Mouse (Mus musculus): ENCODE measurements around the gene Slc35e2.
A peak's percentile ranks its signal among the peaks of the same experiment; 100 is the strongest.
"Not testable (repeated sequence)": the region's sequence is repeated elsewhere in the genome, so short reads cannot be mapped to it uniquely, and the experiment has no call there.

The Slc35e2 gene

DNA sequence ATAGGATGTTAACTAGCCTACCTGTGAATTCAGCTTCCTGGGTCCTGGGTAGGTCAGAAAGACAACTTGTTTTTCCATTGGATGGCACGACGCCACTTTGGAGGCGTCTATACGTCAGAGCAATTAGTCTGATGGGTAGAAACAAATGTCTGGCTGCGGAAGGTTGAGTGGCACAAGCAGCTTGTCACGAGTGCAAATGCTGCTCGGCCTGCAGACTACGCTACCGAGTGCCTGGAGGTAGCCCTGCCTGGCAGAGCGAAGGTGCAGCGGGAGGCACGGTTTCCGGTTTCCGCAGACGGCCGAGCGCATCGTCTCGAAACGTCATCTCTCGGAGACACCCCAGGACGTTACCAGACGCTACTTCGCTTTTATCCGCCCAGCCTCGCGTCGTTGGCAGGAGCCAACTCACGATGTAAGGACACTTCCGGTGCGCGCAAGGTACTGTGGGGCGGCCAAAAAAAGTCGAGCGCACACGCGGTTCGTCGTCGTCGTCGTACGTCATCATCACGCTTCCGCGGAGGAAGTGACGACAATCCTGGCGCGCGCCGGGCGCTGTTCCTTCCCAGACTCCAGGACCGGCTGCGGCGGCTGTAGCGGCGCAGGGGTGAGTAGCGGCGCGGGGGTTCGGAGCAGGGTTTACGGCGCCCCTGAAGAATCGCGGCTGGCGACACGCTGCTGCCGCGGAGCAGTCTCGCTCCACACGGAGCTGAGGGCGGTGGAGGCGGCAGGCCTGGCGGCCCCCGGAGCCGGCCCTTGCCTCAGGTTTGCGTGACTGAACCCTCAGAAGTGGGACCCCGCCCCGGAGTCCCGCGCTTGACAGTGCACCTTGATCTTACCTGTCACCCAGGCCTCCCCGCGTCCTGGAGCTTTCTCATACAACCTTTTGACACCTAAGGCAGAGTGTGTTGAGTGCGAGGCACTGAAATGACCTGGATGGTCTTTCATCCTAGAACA lies 23.4 kb downstream of the Slc35e2 start, which contains the start of gene Cdk11b:
Gene Cdk11b (plus strand): TSS at position 517 of the 954 bp plus-strand sequence.
- DNase-seq (ENCODE audit: low spot score) = peak; percentile 86

DNA sequence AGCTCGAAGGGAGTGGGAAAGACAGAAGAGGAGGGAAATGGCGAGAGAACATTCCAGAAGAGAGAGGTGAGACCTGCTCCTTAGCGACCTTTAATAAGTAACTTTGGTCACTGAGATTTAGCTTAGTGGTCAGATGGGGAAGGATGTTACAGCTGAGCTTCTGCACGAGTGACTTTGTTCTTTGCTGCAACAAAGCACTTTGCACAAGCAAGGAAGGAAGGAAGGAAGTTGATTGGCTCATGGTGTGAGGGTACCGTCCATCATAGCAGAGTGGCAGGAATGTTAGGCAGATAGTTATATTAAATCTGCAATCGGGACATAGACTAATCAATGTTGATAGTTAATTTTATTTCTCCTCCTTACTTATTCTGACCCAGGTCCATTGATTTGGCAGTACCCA lies 29.1 kb downstream of the Slc35e2 start:
- no peak for DNase-seq (ENCODE audit: low spot score)

DNA sequence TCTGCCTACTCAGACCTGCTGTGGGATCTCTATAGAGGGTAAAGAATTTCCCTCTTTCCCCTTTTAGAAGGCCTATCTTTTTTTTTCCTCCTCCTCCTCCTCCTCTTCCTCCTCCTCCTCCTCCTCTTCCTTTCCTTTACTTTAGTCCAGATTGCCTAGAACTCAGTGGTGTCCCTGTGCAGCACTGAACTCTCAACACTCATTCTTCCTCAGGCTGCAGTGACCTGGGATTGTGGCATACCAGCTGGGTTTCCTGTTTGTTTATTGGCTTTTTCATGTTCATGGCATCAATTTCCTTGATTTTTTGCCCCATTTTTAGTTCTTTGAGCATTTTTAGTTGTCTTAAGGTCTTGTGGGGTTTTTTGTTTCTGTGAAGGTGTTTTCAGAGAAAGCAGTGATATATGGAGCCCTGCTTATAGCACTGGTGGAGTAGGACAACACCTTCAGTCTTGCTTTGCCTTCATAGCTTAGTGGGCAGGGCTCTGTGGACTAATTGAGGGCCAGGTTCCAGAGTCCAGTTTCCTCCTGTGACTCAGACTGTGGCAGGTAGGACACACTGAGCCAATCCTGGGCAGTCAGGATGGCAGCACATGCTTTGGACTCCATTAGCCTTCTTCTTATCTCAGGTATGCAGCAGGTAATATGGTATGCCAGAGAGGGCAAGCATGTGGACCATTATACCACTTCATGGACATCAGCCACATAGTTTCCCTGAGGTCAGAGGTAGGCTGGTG lies 34.7 kb downstream of the Slc35e2 start:
- no peak for DNase-seq (ENCODE audit: low spot score)

DNA sequence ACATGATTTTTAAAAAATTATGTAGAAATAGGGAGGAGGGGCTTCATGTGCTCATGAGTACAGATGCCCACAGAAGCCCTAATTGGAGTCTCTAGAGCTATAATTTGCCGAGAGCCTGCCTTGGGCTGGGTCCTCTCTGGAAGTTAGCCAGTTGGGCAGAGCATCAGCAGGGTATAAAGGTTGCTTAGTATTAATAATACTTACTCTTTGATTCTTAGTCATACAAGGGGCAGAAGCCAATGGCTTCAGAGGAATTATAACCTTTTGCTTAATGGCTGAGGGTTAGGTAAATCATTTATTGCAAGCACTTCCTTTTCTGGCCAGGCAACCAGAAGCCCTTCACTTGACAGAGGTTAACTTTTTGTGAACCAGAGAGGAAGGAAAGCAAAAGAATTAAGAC lies 42.3 kb downstream of the Slc35e2 start:
- no peak for DNase-seq (ENCODE audit: low spot score)

DNA sequence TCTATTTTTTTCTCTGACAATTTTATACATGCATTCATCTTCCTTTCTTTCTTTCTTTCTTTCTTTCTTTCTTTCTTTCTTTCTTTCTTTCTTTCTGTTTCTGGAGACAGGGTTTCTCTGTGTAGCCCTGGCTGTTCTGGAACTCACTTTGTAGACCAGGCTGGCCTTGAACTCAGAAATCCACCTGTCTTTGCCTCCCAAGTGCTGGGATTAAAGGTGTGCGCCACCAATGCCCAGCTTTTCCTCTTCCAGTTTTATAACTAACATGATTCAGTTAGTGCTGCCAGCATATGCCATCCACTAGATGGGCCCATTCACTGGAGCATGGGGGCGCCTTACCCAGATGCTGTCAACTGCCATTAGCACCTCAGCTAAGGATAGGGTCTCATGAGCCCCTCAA lies 44.1 kb downstream of the Slc35e2 start, which contains the start of gene Gm10563:
Gene Gm10563 (minus strand): TSS at position 101 of the 400 bp plus-strand sequence.
- not testable (repeated sequence) for DNase-seq (ENCODE audit: low spot score)

DNA sequence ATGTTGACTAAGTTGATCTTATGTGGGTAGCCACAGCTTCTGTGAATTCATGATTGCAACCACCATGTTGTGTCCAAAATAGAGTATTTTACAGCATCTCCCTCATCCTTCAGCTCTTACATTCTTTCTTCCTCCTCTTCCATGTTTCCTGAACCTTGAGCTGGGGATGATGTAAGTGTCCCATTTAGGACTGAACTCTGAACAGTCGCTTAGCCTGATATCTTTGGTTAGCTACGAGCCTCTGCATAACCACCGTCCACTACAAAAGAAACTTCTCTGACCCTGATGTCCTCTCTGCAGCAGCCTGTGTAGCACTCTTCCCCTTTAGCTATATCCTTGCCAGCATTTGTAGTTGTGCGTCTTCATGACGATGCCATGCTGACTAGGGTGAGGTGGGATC lies 44.5 kb downstream of the Slc35e2 start:
- no peak for DNase-seq (ENCODE audit: low spot score)

DNA sequence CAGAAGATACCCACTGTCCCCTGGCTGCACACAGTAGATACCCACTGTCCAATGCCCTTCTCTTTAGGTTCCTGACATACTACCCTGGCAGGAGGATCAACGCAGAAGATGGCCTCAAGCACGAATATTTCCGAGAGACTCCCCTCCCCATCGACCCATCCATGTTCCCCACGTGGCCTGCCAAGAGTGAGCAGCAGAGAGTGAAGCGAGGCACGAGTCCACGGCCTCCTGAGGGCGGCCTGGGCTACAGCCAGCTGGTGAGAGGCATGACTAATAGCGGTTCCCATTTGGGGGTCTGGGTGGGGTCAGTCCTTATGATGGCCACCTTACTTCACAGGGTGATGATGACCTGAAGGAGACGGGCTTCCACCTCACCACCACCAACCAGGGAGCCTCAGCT lies 48.1 kb downstream of the Slc35e2 start:
- DNase-seq (ENCODE audit: low spot score) = no peak

DNA sequence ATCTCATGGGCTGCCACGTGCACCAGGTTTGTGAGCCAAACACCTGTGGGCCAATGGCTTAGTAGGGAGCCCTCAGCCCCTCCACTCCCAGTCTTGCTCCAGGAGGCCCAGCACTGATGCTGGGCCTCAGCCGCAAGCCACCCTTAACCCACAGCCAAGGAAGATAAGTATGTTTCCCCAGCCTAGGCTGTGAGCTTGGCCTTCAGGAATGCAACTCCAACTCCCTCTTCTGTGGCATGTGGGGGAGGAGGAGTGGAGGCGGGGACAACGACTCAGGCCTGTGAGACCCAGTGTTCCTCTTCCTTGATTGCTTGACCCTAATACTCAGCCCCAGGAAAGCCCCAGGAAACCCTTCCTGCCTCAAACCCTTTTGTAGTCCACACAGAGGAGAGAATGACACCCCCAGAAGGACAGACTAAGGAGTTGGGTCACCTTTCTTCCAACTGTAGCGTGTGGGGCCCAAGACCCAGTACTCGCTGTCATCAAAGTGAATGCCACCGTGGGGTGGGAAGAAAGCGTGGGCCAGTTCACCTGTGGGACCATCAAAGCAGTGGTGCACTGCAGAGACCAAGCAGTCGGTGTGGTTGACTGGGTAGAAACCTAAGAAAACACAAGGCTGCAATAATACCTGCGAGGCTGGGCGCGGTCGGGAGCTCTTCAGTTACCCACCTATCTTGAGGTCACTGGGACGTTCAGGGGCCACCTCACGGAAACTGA lies 50.5 kb downstream of the Slc35e2 start:
- DNase-seq (ENCODE audit: low spot score) = peak; percentile 36

DNA sequence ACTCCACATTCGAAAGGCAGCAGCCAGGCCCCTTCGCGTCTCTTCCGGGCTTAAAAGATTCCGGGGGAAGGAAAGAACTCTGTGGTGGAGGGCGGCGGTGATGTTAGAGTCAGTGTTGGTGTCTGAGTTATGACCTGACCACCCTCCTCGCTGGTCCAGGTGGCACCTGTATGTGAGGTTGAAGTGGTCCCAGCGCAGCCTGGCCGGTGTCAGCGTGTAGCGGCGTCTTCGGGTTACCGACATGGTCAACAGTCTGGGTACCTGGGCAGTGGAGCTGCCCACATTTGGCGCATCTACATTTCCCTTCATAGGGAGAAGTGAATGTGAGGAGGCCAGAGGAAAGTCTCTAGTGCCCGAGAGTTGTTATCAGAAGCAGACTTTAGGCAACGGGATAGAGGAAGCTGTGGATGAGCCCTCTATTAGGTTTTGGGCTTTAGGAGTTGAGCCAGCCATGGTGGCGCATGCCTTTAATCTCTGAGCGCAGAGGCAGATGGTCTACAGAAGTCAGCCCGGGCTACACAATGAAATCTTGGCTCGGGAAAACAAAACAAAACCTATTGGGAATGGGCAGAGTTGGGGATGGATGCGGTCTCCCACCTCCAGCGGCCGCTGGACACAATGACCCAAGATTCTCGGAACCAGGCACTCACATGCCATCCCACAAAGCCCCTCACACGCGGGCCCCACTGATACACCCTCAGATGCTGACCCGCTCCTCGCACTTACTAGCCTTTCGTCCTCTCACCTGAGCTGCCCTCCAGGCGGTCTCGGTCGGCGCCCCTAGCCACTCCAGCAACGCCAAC lies 51.3 kb downstream of the Slc35e2 start:
- DNase-seq (ENCODE audit: low spot score) = no peak

DNA sequence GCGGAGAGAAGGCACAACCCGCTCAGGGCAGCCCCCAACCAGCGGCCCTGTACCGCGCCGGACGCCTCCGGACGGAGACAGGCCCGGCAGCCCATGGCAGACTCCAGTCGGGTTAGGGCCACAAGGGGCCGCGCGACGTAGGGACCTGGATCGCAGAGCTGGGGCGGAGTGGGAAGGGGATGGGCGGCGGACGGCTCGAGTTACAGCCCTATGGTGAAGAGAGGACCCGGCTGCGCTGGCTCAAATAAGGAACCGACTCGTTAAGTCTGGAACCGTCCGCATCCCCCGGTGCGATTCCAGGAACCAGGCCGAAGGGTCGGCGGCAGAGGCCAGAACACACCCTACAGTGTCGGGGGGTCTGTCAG lies 51.9 kb downstream of the Slc35e2 start, which contains the start of gene Mmp23:
Gene Mmp23 (minus strand): TSS at position 299 of the 365 bp plus-strand sequence.
- DNase-seq (ENCODE audit: low spot score) = peak; percentile 38

DNA sequence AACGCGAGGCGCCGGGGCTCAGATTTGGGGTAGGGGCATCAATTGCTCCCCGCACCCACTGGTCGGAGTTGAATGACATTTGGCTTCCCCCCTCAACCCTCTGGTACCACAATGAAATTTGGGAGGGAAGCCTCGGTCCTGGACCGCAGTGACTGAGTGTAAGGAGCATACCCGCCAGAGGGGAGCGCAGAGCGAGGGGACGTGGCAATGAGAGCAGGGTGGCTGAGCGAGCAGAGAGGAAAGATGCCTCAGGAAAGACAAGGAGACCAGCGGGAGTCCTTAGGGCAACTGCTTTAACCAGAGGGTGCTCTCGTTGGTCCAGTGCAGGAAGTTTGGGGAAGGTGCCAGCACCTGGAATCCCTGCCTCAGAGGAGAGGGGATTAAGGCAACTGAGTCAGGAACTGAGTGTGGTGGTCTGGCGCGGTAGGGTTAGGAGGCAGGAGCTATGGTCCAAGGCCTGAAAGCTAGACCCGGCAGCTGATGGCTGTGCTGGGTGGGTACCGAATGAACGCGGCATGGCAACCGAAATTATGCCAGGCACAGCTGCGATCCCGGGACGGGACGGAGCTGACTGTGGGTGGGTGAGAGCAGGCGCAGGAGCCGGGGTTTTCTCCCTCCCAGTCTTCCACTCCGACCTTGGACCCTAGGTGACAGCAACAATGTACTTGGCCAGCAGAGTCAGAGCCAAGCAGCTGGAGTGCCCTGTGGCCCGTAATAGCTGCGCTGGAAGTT lies 52.4 kb downstream of the Slc35e2 start:
- no peak for DNase-seq (ENCODE audit: low spot score)

DNA sequence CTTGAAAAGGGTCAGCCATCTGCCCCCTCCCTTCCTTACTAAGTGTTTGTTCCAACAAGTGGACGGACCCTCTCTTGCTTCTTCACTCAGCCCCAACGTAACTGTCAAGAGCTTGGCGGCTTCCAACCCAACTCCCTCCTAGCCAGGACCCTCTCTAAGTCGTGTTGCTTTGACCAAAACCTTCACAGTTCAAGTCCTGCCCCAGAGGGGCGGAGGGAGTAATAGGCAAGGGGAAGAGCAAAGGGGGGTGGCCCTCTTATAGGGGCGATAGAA lies 52.9 kb downstream of the Slc35e2 start:
- DNase-seq (ENCODE audit: low spot score) = no peak

DNA sequence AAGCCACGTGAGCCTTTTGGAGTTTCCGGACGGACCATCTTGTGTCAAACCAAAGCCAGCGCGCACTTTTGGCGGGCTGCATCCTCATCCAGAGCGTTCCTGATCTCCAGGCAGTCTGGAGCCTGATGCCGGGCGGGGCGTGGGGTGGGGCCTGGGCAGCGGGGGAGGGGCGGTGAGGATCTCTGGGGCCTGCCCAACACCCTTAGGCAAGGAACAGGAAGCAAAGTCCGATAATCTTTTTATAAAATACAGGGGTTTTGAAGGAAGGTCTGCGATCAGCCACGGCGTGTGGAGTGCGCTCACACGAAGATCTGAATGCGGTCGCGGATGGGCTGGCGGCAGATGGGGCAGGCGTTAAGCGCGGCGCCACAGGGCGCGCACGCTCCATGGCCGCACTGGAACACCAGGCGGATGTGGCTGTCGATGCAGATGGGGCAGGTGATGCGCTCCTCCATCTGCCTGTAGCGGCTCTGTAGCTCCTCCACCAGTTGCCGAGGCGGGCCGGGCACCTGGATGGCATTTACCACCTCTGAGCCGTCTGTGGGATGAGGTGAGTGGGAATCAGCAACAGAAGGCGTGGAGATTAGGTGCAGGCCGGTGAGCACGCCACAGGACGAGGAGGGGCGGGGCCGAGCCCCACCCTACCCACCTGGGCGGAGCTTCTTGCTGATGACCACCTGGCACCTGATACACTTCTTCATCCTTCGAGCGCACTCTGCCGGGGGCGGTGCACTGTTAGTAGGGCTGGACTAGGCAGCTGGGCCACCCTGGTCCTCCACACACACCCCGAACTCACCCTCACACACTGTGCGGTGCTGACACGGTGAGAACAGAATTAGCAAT lies 53.5 kb downstream of the Slc35e2 start:
- DNase-seq (ENCODE audit: low spot score) = peak; percentile 24

DNA sequence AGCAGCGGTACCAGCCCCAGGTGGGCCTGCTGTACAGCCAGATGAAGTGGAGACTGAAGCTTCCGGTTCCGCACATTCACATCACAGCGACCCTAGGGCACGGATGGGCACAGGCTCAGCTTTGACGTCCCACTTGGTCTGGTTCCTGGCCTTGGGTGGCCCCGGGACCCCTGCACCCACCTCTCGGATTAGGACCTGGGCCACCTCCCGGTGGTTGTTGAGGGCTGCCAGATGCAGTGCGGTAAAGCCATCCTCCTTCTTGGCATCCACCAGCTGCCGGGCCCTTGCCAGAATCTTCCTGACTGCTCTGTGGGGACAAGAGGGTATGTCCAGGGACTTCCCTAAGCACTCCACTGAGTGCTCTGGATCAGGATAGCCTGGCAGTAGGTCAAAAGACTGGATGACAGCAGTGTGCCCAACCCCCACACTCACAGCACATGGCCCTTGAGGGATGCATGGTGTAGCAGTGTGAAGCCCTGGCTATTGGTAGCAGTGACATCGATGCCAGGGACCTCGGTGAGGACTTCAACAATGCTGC lies 55.1 kb downstream of the Slc35e2 start:
- no peak for DNase-seq (ENCODE audit: low spot score)

DNA sequence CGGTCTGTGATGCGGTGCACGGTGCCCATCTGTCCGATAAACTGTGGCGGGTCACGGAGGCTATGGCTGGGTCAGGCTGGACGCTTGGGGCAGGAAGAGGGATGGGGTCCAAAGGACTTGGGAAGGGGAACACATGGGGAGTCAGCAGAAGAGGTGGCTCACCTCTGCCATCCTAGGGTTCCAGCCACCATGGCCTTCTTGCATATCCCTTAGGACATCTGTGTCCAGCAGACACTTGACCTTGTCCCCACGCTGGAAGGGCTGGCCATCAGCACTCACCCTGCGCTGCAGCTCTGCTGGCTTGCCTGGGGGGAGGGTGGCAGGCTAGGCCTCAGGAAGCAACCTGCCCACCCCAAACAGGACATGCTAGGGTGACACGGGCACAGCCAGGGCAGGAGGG lies 57.7 kb downstream of the Slc35e2 start:
- DNase-seq (ENCODE audit: low spot score) = no peak

DNA sequence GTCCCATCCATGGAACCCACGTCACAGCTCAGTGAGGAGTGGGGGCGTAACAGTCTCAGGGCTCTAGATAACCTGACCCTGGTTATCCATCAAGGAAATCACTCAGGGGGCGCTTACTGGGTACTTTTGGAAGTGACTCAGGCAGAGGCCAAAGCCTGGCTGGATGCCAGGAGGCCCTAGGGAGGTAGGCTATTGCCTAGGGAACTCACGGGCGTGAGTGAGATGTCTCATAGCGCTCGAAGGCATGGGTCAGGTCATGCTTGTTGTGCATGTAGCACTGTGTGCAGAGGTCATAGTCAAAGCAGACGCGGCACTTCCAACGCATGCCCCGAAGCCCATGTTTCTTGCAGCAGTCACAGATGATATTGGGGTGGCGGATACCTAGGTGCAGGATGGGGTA lies 59.4 kb downstream of the Slc35e2 start:
- no peak for DNase-seq (ENCODE audit: low spot score)

DNA sequence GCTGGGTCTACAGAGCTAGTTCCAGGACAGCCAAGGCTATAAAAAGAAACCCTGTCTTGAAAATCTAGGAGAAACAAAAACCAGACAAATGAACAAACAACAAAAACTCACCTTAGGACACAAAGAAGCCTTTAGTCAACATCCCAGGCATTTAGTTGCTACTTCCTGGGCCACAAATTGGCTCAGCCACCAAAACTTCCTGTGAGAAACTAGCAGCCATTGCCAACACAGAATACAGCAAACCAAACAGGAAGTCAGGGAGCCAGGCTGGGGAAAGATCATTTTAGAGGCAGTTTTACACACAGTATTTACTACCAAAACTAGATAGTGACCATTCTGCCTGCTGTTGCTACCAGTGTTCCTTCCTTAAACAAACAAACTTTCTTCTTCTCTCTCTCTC lies 65.7 kb downstream of the Slc35e2 start:
- DNase-seq (ENCODE audit: low spot score) = no peak

DNA sequence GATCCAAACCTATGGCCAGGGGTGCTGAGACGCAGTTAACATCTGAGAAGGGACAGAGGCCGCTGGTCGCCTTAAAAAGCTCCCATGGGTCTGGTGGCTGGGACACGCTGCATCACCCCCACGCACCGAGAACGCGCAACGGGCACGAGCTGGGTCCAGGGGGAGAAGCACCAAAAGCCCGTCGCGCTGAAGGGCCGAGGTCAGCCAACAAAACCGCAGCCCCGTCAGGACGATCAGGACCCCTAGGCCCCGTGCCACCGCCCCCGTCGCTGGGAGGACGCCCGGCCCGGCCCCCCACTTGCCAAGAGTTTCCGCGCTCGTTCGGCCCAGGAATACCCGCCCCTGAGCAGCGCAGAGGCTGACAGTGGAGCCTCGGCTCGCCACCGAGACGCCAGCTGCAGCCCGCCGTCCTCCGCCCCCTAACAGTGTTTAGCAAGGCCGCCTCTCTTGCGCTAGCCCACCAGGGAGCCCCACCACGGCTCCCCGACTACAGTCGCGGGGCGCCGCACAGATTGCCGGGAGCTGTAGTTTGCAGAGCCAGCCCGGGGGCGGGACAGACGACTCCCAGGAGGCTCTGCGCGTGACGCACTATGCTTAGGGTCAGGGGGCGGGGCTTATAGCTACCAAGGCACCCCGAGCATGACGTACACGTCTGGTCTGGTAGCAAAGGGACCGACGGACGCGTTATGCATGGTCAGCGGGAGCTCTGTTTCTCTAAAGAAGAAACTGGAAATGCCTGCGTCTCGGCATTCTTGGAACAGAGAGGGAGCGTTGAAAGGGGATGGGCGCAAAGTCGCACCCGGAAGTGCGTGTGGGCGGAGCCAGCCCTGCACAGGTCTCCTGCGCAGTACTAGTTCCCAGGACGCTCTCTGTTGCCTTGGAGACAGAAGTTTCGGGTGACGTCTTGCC lies 67.7 kb downstream of the Slc35e2 start, which contains the start of gene Mib2:
Gene Mib2 (minus strand): TSS at position 510 of the 909 bp plus-strand sequence.
- DNase-seq (ENCODE audit: low spot score) = peak; percentile 85
